Mouse (Mus musculus): ENCODE results near the gene Lsg1.

Gene Lsg1

GRCm38 (mm10) chr16:30515418-30515817 is 72.0 kb downstream of the Lsg1 start:
- ChIA-PET CTCF (interaction anchor here (0.6 to 2.9 kb wide), 37 partner anchors 8 to 886 kb away, joined by 3 to 16 read pairs (median 3); partner anchors contain the start of gene Lrrc15 (in 1 of the 4)), POLR2A (interaction anchor here in 3 of 4 experiments (0.7 to 1.5 kb wide), 8 partner anchors 9 to 260 kb away, joined by 3 to 5 read pairs (median 4); no protein-coding TSS in a partner anchor)

- POLR2A ChIA-PET: interaction anchor here (0.5 to 3.4 kb wide), 25 partner anchors 10 to 452 kb away, joined by 3 to 14 read pairs (median 4); partner anchors contain the start of gene Lsg1 (in 1 of the 4)
- CTCF ChIA-PET: interaction anchor here in 3 of 4 experiments (0.8 to 2.9 kb wide), 11 partner anchors 7 to 557 kb away, joined by 3 to 18 read pairs (median 4); no protein-coding TSS in a partner anchor
Measured at GRCm38 (mm10) chr16:30513050-30514024, 74.1 kb downstream of the Lsg1 start.

- CTCF ChIA-PET: interaction anchor here in 3 of 4 experiments (0.6 to 2.7 kb wide), 14 partner anchors 8 to 558 kb away, joined by 3 to 18 read pairs (median 4); no protein-coding TSS in a partner anchor
- POLR2A ChIA-PET: interaction anchor here (0.5 to 3.4 kb wide), 31 partner anchors 8 to 557 kb away, joined by 3 to 14 read pairs (median 4); partner anchors contain the start of gene Lsg1 (in 1 of the 4)
Measured at GRCm38 (mm10) chr16:30512375-30513049, 74.9 kb downstream of the Lsg1 start.

GRCm38 (mm10) chr16:30511563-30512340 is 75.6 kb downstream of the Lsg1 start:
- POLR2A ChIA-PET: interaction anchor here (0.5 to 3.4 kb wide), 34 partner anchors 9 to 565 kb away, joined by 3 to 14 read pairs (median 4); no protein-coding TSS in a partner anchor
- CTCF ChIA-PET: interaction anchor here in 2 of 4 experiments (0.6 to 2.7 kb wide), 13 partner anchors 8 to 559 kb away, joined by 3 to 18 read pairs (median 4); no protein-coding TSS in a partner anchor

- POLR2A ChIA-PET: interaction anchor here (0.5 to 2.2 kb wide), 34 partner anchors 9 to 891 kb away, joined by 3 to 11 read pairs (median 4); no protein-coding TSS in a partner anchor
- CTCF ChIA-PET: interaction anchor here in 3 of 4 experiments (0.8 to 2.7 kb wide), 6 partner anchors 10 to 915 kb away, joined by 3 to 18 read pairs (median 4); no protein-coding TSS in a partner anchor
Measured at GRCm38 (mm10) chr16:30510504-30511451, 76.6 kb downstream of the Lsg1 start.
